Mouse (Mus musculus) embryonic facial prominence, embryonic 11.5 days (tissue): ENCODE results near the gene Sned1. TPM values are rescaled to one million over a fixed set of nuclear protein-coding genes. Genes with fewer than 3 reads are reported as not detected.

Experiments used
- ATAC-seq: fragments of 200-750 bp; cut with Nextera tagmentation; replicated peaks from 2 replicates; pipeline ENCODE4 v1.8.0; 2017; ENCODE audit warnings: low read depth; ENCODE audit not compliant: insufficient number of reproducible peaks, low FRiP score, low TSS enrichment
- DNase-seq: peaks from one replicate; pipeline ENCODE4 v3.0.0-alpha.2; 2015; ENCODE audit warnings: low spot score
- H3K27ac ChIP-seq: fragments of 300-500 bp; sonication (generic); replicated peaks from 2 replicates; pipeline ENCODE4 v1.5.1; 2014; ENCODE audit warnings: mild to moderate bottlenecking, low read depth, low read length, control low read depth
- H3K27me3 ChIP-seq: fragments of 300-500 bp; sonication (generic); 2 replicates; pipeline ENCODE4 v1.6.1; 2014; ENCODE audit warnings: mild to moderate bottlenecking, low read length, moderate library complexity, mixed read lengths; ENCODE audit not compliant: control insufficient read depth, insufficient read depth
- H3K36me3 ChIP-seq: fragments of 300-500 bp; sonication (generic); replicated peaks from 2 replicates; pipeline ENCODE4 v1.6.1; 2014; ENCODE audit warnings: low read depth, mild to moderate bottlenecking, low read length, moderate library complexity, mixed read lengths; ENCODE audit not compliant: control insufficient read depth, insufficient read depth
- H3K4me1 ChIP-seq: fragments of 300-500 bp; sonication (generic); 2 replicates; pipeline ENCODE4 v1.6.1; 2014; ENCODE audit warnings: low read length, mixed read lengths; ENCODE audit not compliant: control insufficient read depth, insufficient read depth
- H3K4me2 ChIP-seq: fragments of 300-500 bp; sonication (generic); 2 replicates; pipeline ENCODE4 v1.6.1; 2014; ENCODE audit warnings: low read depth, mild to moderate bottlenecking, control low read depth, low read length, moderate library complexity
- H3K4me3 ChIP-seq: fragments of 300-500 bp; sonication (generic); 2 replicates; pipeline ENCODE4 v1.5.1; 2014; ENCODE audit warnings: low read depth, low read length, control low read depth
- H3K9ac ChIP-seq: fragments of 300-500 bp; sonication (generic); replicated peaks from 2 replicates; pipeline ENCODE4 v1.6.1; 2014; ENCODE audit warnings: mild to moderate bottlenecking, control low read depth, low read length
- H3K9me3 ChIP-seq: fragments of 300-500 bp; sonication (generic); replicated peaks from 2 replicates; pipeline ENCODE4 v1.6.1; 2016; ENCODE audit warnings: mild to moderate bottlenecking, low read length, inconsistent platforms, mixed read lengths; ENCODE audit not compliant: control insufficient read depth
- WGBS: fragments of 180-500 bp; shearing (Covaris S2); extraction: QIAGEN DNeasy Blood & Tissue Kit; methylation state at CpG from one replicate; pipeline ENCODE4 v1.1.7; 2014; 5-methylcytosine and 5-hydroxymethylcytosine counted together
- polyA plus RNA-seq: library from polyadenylated mRNA; unstranded; fragments of >200 nt; fragmentation: Nextera tagmentation; extraction: Ambion mirVana; gene quantifications from 2 replicates; pipeline ENCODE4 v1.2.1, GENCODE M21; 2014

Gene Sned1
- polyA plus RNA-seq, 1 experiment from 2014 or later: 5.6 TPM

DNA sequence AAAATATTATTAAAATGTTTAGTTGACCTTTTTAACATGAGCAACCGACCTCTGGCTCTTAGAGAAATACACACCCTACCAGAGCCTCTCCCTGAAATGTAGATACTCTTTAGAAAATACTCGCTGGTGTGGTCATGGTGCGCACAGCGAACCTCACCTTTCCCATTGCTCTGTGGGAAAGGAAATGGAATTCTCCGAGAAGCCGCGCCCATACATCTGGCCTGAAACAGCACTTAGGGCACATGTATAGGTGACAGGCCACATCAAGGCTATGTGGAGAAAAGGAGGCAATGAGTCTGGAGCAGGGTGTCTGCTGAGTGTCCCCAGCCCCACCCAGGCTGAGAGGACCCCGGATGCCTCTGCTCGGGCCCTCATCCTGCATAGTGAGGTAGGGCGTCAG, 2.0 kb downstream of the Sned1 start:
- WGBS: 90% methylated on average over 10 of the region's 10 CpGs
- ATAC-seq (no peak), DNase-seq (no peak)
- Histone ChIP-seq H3K4me1 (0 out of 2 replicates have a peak, but pooled peaks cover 3% of the 10 kb centered on the region), H3K27ac (no peak overlapping the region), H3K9me3 (no peaks in the 10 kb centered on the region), H3K36me3 (no peaks in the 10 kb centered on the region), H3K27me3 (peaks cover 2% of the 10 kb centered on the region; the same call in 1 of the 2 replicates), H3K9ac (no peak overlapping the region), H3K4me2 (no peak overlapping the region), H3K4me3 (no peak overlapping the region)

DNA sequence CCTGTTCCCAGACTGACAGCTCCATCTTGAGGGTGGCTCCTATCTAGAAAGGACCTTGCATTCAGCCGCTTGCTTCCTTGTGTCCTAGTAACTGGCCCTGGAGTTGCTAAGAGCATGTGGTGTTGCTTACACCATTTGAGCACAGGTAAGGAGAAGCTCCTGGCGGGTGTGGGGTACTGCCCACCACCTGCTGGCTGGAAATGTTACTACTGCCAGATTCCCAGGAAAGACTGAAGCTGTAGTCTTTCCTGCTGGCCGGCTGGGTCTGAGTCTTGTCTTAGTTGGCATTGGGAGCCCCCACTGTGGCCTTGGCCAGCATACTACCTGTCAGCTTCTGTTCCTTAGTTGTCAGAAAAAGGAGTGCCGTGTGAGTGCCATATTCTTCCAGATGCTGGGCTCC, 2.6 kb downstream of the Sned1 start:
- 45% methylated on average over 4 of the region's 4 CpGs for WGBS
- ATAC-seq: no peak

DNA sequence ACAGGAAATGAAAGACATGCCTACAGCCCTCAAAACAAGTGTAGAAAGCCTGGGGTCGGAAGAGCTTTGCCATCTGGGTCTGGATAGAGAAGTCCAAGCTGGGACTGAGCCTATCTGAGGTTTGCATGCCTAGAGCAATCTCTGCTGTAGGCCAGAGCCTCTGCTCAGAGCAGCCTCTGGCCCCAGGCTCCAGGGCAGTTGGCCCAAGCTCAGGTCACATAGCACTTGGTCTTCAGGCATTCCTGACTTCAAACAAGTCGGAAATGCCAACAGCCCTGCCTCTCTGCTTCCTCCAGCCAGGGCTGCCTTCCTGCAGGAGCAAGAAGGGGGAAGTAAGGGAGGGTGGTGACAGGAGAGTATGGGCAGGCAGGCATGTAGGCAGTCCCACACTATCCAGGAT, 10.3 kb downstream of the Sned1 start:
- no peak overlapping the region for H3K4me3 ChIP-seq
- no peak overlapping the region for H3K27ac ChIP-seq
- no peaks in the 10 kb centered on the region for H3K36me3 ChIP-seq
- ATAC-seq (no peak), DNase-seq (no peak)
- H3K9me3 ChIP-seq: no peaks in the 10 kb centered on the region
- no peaks in the 10 kb centered on the region; the same call in 1 of the 2 replicates for H3K4me1 ChIP-seq
- no peak overlapping the region; the same call in 1 of the 2 replicates for H3K9ac ChIP-seq
- 44% methylated on average over 2 of the region's 2 CpGs for WGBS
- no peak overlapping the region for H3K4me2 ChIP-seq
- H3K27me3 ChIP-seq: no peaks in the 10 kb centered on the region

More for the DNA sequence above, 2.6 kb downstream of the Sned1 start:
- Histone ChIP-seq H3K4me2 (no peak overlapping the region), H3K4me3 (no peak overlapping the region), H3K36me3 (no peaks in the 10 kb centered on the region), H3K27me3 (peaks cover 2% of the 10 kb centered on the region; the same call in 1 of the 2 replicates), H3K4me1 (0 out of 2 replicates have a peak, but pooled peaks cover 3% of the 10 kb centered on the region), H3K9ac (no peak overlapping the region), H3K9me3 (no peaks in the 10 kb centered on the region), H3K27ac (no peak overlapping the region)
- DNase-seq: peak; percentile 24

DNA sequence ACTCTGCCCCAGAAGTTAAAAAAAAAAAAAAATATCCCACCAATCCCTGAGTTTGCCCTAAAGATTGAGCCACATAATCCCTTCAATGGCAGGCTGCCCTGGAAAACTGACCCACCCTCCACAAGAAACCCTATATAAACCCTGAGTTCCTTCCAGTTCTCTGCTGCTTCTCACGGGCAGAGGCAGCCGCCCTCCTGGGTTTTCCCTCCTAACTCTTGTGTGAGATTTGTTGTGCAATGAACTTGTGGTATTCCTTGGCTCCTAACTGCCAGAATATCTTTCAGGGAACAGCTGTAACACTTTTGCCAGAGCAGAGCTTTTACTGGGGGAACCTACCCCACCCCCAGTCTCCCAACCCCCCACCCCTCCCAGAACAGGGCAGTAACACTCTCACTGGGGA, 16.9 kb downstream of the Sned1 start:
- no peaks in the 10 kb centered on the region for H3K4me1 ChIP-seq
- H3K9me3 ChIP-seq: no peaks in the 10 kb centered on the region
- no peak overlapping the region for H3K4me3 ChIP-seq
- H3K36me3 ChIP-seq: no peaks in the 10 kb centered on the region
- H3K9ac ChIP-seq: no peak overlapping the region
- H3K4me2 ChIP-seq: no peak overlapping the region
- no peak for DNase-seq
- 38% methylated on average over 2 of the region's 2 CpGs for WGBS
- H3K27ac ChIP-seq: no peak overlapping the region
- no peaks in the 10 kb centered on the region for H3K27me3 ChIP-seq
- ATAC-seq: no peak

DNA sequence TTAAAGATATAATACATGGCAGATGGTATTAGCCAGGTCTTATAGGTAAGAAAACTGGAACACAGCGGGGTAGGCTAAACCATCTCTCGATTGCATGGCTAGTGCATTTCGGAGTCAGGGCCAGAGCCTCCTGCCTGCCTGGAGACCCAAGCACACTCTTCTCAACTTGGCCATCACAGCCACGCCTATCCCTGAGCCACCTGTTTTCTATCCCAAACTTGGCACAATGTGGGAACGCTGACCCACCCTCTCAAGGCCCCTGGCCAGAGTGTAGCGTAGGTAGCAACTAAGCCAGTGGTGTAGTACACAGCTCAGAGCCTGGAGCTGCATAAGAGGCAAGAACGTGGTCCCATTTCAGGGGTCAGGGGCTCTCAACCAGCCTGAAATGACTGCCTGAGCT, 20.1 kb downstream of the Sned1 start:
- DNase-seq (no peak), ATAC-seq (no peak)

DNA sequence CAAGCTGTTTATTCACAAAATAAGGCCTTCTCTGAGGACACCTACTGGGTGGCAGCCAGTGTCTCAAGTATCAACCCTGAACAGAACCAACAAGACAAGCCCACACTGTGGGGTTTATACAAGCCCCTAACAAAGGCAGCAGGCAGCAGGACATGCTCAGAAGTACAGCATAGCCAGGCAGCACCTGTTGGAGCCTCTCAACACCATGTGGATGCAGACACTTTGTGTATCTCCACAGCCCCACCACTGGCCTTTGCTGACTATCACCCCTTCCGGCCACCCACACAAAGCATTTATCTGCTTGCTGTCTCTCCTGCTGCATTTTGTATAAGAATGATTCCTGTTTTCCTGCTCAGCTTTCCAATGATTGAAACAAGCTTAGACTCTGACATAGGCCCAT, 21.9 kb downstream of the Sned1 start:
- H3K9me3 ChIP-seq: no peaks in the 10 kb centered on the region
- DNase-seq: no peak
- no peak overlapping the region for H3K9ac ChIP-seq
- H3K36me3 ChIP-seq: no peaks in the 10 kb centered on the region
- ATAC-seq: no peak
- H3K27ac ChIP-seq: no peak overlapping the region
- no peak overlapping the region for H3K4me3 ChIP-seq
- no peaks in the 10 kb centered on the region for H3K4me1 ChIP-seq
- no peak overlapping the region for H3K4me2 ChIP-seq
- no peaks in the 10 kb centered on the region for H3K27me3 ChIP-seq
- WGBS: 100% methylated on average over 1 of the region's 1 CpGs

More for the DNA sequence above, 20.1 kb downstream of the Sned1 start:
- 92% methylated on average over 7 of the region's 7 CpGs for WGBS
- H3K4me2 ChIP-seq: no peak overlapping the region
- no peaks in the 10 kb centered on the region for H3K27me3 ChIP-seq
- H3K9ac ChIP-seq: no peak overlapping the region
- H3K36me3 ChIP-seq: no peaks in the 10 kb centered on the region
- no peak overlapping the region for H3K27ac ChIP-seq
- no peak overlapping the region for H3K4me3 ChIP-seq
- H3K4me1 ChIP-seq: no peaks in the 10 kb centered on the region
- H3K9me3 ChIP-seq: no peaks in the 10 kb centered on the region

DNA sequence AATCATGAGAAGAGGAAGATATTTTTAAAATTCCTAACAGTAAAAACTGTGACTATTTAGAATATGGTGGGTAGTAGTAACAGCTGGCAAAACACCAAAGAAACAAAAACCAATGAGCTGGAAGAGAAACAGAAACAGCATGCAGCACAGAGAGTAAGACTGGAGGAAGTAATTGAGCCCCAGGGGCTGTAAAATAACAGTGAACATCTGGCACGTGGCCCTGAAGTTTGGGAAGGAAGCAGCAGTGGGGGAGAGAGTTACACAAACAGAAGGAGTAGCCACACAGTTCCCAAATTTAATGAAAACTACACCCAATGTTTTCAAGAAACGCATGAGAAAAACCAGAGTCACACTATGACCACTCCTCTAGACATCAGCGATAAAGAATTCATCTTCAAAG, 31.6 kb downstream of the Sned1 start:
- no peak overlapping the region for H3K9ac ChIP-seq
- no peak overlapping the region for H3K4me3 ChIP-seq
- DNase-seq (peak; percentile 63), ATAC-seq (no peak)
- H3K27ac ChIP-seq: no peak overlapping the region
- H3K9me3 ChIP-seq: no peaks in the 10 kb centered on the region
- H3K4me2 ChIP-seq: no peak overlapping the region
- no peaks in the 10 kb centered on the region for H3K4me1 ChIP-seq
- WGBS: 31% methylated on average over 3 of the region's 3 CpGs
- H3K27me3 ChIP-seq: no peaks in the 10 kb centered on the region
- no peaks in the 10 kb centered on the region for H3K36me3 ChIP-seq

DNA sequence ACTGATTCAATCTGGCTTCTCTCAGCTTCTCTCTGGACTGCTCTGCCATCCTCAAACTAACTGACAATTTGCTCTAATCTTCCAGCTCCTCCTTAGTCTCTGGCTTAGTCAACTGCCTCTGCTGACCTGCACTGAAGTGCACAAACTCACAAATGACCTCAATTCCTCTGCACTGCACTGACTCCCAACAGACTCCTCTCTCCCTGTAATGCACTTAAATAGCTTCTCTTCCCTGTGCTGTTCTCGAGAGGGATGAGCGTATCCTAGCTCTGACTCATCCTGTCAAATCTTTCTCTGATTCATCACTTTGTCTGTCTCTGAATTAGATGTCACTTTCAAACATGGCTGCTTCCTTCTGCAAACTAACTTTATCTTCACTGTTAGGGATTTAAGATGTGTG, 32.6 kb downstream of the Sned1 start:
- Histone ChIP-seq H3K27ac (no peak overlapping the region), H3K4me2 (no peak overlapping the region), H3K9ac (no peak overlapping the region), H3K4me1 (no peaks in the 10 kb centered on the region), H3K36me3 (no peaks in the 10 kb centered on the region), H3K9me3 (no peaks in the 10 kb centered on the region), H3K4me3 (no peak overlapping the region), H3K27me3 (no peaks in the 10 kb centered on the region)
- ATAC-seq (no peak), DNase-seq (no peak)
- 83% methylated on average over 2 of the region's 2 CpGs for WGBS
